Mouse (Mus musculus) retina, adult 2 months (tissue): Measurements from ENCODE around the gene Resf1.
A peak's percentile ranks its signal among the peaks of the same experiment; 100 is the strongest.
"Not testable (repeated sequence)": the region's sequence is repeated elsewhere in the genome, so short reads cannot be mapped to it uniquely, and the experiment has no call there.

ENCODE experiments used
- DNase-seq: peaks from one replicate; pipeline ENCODE4 v3.0.0-alpha.2; 2012; ENCODE audit warnings: low read depth, low spot score

Gene Resf1

GRCm38 (mm10) chr6:149308956-149309932 is at the start of gene Resf1:
Gene Resf1 (plus strand): TSS chr6:149309414.
- peak; percentile 56 for DNase-seq

DNA sequence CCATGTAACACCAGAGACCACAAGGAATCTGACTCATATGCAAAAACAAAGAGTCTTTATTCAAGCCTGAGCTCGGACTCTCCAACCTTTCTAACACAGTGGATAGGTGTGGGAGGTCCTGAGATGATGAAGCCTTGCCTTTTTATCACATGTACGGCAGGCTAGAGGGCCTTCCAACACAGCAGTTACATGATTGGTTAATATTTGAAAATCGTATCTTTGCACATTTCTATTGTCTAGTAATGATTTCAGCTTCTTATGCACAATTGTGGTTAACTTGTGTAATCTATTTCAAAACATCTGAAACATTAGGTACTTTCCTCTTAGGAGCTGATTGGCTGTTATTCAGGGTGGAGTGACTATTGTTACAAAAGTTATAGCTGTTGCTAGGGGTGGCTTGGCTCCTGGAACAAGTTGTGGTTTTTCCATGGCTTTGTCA is 48.4 kb upstream of the Resf1 start:
- DNase-seq: no peak

- DNase-seq: no peak
These were observed 41.3 kb upstream of the Resf1 start for GRCm38 (mm10) chr6:149267951-149268350.

GRCm38 (mm10) chr6:149278248-149278731 is 30.9 kb upstream of the Resf1 start:
- no peak for DNase-seq

DNA sequence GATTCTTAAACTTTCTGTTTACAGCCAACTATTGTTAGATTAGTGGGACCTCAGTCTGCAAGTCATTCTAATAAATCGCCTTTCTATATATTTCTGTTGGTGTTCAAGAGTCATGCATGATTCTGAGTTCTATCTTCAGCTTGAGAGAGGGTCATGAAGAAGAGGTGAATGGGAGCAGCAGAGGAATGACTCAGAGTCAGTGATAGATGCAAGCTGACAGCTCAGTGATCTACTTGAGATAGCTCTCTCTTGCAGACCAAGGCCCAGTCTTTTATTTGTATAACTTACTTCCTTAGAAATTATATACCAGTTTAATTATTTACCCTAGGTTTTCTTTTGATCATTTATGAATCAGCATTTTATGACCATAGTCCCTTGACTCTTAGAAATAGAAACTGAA is 30.3 kb upstream of the Resf1 start:
- DNase-seq: no peak

GRCm38 (mm10) chr6:149280511-149280910 is 28.7 kb upstream of the Resf1 start:
- no peak for DNase-seq

GRCm38 (mm10) chr6:149288190-149288589 is 21.0 kb upstream of the Resf1 start:
- not testable (repeated sequence) for DNase-seq

DNA sequence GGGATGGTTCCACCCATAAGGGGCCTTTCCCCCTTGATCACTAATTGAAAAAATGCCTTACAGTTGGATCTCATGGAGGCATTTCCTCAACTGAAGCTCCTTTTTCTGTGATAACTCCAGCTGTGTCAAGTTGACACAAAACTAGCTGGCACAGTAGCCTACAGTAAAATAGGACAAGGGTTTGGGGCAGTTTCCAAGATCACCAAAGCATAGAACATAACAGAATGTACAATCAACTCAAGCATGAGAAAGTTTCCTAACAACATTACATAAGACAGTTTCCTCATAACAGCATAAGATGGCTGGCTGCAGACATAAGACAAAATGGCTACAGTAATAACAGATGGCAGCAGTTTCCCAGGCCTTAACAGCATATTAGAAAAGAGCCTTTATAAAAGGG is 6.0 kb upstream of the Resf1 start:
- DNase-seq: not testable (repeated sequence)

GRCm38 (mm10) chr6:149307092-149307491 is 2.1 kb upstream of the Resf1 start:
- DNase-seq: no peak

GRCm38 (mm10) chr6:149307801-149308200 is 1.4 kb upstream of the Resf1 start:
- no peak for DNase-seq

DNA sequence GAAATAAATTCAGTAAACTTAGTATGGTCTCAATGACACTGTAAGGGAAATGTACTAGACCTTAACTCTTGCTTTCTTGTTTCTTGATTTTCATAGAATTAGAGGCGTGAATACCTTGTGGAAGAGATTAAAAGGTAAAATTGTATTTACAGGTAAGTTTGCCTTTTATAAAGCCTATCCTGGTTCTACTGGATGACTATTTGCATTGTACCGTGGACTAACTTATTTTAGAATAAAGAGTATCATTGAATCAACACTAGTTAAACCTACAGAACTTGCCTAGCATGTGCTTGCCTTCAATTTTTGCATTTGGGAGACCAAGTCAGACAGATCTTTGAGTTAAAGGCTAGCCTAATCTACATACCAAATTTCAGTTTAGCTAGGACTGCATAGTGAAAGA is 1.0 kb downstream of the Resf1 start:
- no peak for DNase-seq

- no peak for DNase-seq
These were observed 1.8 kb downstream of the Resf1 start for GRCm38 (mm10) chr6:149311044-149311443.

DNA sequence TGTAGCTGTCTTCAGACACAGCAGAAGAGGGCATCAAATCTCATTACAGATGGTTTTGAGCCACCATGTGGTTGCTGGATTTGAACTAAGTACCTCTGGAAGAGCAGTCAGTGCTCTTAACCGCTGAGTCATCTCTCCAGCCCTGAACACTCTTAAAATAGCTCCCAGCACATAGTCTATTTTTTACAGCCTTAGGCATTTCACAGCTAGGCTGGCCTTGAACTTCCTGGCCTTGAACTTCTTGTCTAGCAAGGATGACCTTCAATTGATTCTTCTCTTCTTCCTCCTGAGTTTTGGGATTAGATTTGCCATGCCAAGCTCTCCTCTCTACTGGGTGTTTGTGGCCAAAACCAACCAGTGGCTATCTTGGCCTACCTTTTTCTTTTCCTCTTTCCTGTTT is 2.6 kb downstream of the Resf1 start:
- DNase-seq: no peak

DNA sequence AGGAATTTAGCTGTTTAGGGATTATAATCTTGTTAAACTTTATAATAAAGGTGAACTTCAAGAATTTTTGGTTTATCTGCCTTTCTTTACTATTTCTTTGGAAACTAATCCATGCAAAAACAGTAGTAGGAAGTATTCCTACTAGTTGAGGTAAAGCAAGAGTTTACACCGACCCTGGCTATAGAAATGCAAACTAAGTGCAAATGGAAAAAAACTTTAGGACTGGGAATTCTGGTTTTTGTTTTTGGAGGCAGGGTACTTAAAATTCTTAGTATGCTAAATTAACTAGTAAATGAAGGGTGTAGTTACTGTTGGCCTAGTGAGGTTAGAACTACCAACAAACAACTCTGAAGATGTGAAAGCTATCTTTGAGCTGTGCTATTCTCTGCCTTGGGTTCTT is 3.0 kb downstream of the Resf1 start:
- no peak for DNase-seq

- DNase-seq: no peak
These were observed 5.7 kb downstream of the Resf1 start for GRCm38 (mm10) chr6:149314918-149315317.

DNA sequence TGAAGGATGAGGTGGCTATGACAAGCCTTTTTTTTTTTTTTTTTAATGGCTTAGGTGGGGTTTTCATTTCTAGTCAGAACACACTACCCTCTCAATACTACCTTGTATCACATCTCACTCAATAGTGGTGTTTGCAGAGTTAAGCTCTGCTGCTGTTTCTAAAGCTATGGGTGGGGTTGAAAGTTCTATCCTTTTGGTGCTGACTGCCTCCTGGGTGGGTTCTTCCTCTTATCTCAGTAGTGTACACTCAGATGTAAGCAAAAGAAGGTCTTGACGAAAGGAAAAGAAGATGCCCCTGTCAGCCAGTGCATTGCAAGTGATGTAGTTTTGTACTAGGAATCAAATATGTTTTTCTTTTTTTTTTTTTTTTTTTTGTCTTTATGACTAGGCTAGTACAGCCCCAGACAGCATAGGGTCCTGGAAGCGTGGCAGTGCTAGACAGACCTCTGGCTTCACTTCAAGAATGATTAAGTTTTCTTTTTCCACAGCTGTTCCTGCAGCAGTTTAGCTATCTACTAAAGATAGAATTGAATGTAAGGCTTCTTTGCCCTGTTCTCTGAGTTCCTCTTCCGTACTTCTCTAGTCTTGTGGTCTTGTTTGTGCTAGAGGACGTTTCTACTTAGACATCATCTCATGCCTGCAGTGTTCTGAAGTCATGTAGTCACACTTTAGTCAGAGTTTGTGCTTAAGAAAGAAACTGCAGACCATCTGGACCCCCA is 14.5 kb downstream of the Resf1 start:
- DNase-seq: no peak

GRCm38 (mm10) chr6:149324242-149324633 is 15.0 kb downstream of the Resf1 start:
- no peak for DNase-seq

DNA sequence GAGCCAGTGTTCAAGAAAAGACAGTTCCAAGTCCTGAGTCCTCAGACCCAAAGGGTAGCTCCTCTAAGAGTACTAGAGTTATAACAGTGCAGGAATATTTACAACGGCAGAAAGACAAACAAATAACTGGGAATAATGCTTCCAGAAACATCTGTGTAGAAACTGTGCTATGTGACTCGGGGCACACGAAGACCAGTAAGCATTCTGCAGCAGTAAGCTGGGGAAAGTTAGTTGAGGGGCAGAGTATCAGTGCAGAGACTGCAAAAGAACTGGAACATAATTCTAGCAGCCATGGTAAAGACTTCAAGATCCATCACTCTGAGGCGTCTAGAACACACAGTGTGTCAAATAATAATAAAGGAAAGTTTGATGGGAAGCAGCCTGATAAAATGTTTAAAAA is 19.9 kb downstream of the Resf1 start:
- no peak for DNase-seq

DNA sequence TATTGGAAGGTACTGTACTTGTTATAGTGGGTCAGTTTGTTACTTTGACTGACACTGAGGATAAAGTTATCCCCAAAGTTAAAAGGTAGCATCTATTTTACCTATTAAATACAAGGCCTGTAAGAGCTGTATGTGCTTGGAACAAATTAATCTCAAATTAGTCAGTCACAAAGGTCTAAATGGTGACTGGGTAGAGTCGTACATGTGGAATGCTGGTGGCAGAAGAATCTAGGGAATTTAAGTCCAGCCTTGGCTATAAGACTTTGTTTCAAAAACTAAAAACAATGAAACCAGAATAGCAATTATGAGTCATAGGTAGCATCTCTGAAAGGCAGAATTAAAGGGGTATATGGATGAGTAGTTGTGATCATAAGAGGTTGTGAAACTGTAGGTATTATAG is 21.1 kb downstream of the Resf1 start:
- no peak for DNase-seq

GRCm38 (mm10) chr6:149333036-149333435 is 23.8 kb downstream of the Resf1 start:
- DNase-seq: no peak

DNA sequence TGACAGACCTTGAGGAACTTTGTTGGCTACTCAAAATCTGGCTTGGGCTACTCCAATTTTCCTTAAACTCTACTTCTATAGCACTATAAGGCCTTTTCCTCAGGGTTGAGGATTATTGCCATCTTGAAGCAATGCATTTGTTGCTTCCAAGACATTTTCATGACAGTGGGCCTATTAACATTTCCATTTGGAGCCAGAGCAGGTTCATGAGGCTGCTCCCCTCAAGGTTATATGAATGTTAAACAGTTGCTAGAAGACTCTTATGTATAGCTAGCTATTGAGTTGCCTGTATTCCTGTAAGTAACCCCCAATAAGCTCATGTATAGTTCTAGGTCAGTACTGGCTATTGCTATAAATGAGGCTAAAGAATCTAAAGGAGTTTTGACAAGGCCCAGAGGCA is 28.8 kb downstream of the Resf1 start:
- no peak for DNase-seq

- no peak for DNase-seq
These were observed 29.4 kb downstream of the Resf1 start for GRCm38 (mm10) chr6:149338622-149339021.

DNA sequence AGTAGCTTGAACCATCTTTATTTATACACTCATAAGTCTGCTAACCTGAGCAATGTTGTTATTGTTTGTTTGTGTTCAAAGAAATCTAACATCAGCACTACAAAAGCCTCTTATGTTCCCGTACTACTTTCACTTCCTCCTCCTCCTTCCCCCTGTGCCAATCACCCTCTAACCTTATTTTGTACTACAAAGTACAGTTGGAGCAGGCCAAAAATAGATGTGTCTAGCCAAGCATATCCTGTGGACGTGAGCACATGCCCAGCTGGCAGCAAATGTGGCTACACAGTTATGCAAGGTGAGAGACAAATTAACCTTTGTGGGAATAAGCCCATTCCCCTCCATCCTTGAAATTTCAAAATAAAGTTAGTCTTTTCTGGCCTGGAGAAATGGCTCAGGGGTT is 34.6 kb downstream of the Resf1 start:
- no peak for DNase-seq
